Mouse (Mus musculus) cerebellum, postnatal 25 days (tissue): ENCODE measurements around the gene Gm20736.
"Not testable (repeated sequence)": the region's sequence is repeated elsewhere in the genome, so short reads cannot be mapped to it uniquely, and the experiment has no call there.

Source experiments
- DNase-seq, 2 experiments: peaks; one replicate each; pipeline ENCODE4 v3.0.0; 2021; ENCODE audit warnings: mixed read lengths in 2 of 2

Gene Gm20736

DNA sequence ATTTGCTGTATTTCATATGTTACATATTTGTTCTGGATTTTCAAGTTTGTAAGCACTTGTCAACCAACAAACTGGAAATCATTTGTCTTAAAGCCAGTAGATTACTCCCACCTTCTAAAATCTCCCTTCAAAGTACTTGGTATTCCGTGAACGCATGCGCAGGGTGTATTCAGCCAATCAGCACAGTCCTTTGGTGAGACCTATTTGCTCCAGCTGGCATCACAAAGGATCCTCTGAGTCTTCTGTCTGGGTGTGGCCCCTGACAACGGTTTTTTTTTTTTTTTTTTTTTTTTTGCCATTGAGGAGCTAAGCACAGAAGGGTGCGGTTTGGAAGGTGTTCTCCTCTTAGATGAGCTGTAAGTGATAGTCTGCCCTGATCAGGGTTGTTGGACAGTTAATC lies at the start of gene Gm20736:
Gene Gm20736, plus strand, starts transcription at position 301 of the 400 bp plus-strand sequence.
- DNase-seq, result not testable (repeated sequence)
